Mouse (Mus musculus): ENCODE measurements at regions not wholly inside any gene's neighbourhood (a gene's known extent, or its start where the extent isn't known, plus 50 kb on each side); places are given as distances from the start of the nearest gene placed in this dataset.

GRCm38 (mm10) chr6:100435222-100435621 is 147.9 kb upstream of the Rybp start:
- Histone ChIP-seq H3K36me3 (ENCODE audit: insufficient read depth, low read length) (no peaks in the 10 kb centered on the region), H3K4me1 (ENCODE audit: insufficient read depth, low read length) (peaks cover 11% of the 10 kb centered on the region), H3K27me3 (ENCODE audit: insufficient read depth, low read length) (no peaks in the 10 kb centered on the region), H3K9me3 (ENCODE audit: low read length) (no peaks in the 10 kb centered on the region), H3K27ac (ENCODE audit: low read depth, low read length) (no peak overlapping the region), H3K4me2 (ENCODE audit: low read depth, low read length, poor library complexity, severe bottlenecking) (no peak overlapping the region), H3K4me3 (ENCODE audit: low read depth, low read length) (no peak overlapping the region), H3K9ac (replicated peaks; ENCODE audit: low read length, poor library complexity, severe bottlenecking) (no peak overlapping the region)
- DNase-seq (ENCODE audit: low spot score) (no peak), ATAC-seq (ENCODE audit: low FRiP score) (no peak)
- WGBS, result 64% methylated on average over 5 of the region's 5 CpGs
- TF ChIP-seq CTCF (IDR thresholded peaks at IDR 0.05), result no peak

GRCm38 (mm10) chr6:100433534-100433867 is 146.2 kb upstream of the Rybp start:
- Histone ChIP-seq H3K9me3 (ENCODE audit: low read length) (no peaks in the 10 kb centered on the region), H3K4me1 (ENCODE audit: insufficient read depth, low read length) (peaks cover 11% of the 10 kb centered on the region), H3K9ac (replicated peaks; ENCODE audit: low read length, poor library complexity, severe bottlenecking) (no peak overlapping the region), H3K27ac (ENCODE audit: low read depth, low read length) (no peak overlapping the region), H3K27me3 (ENCODE audit: insufficient read depth, low read length) (no peaks in the 10 kb centered on the region), H3K4me2 (ENCODE audit: low read depth, low read length, poor library complexity, severe bottlenecking) (no peak overlapping the region), H3K4me3 (ENCODE audit: low read depth, low read length) (no peak overlapping the region), H3K36me3 (ENCODE audit: insufficient read depth, low read length) (no peaks in the 10 kb centered on the region)
- WGBS, result 30% methylated on average over 9 of the region's 9 CpGs
- TF ChIP-seq CTCF (IDR thresholded peaks at IDR 0.05), result no peak
- ATAC-seq (ENCODE audit: low FRiP score) (no peak), DNase-seq (ENCODE audit: low spot score) (no peak)

GRCm38 (mm10) chr6:100432688-100433533 is 145.6 kb upstream of the Rybp start:
- peaks cover 8% of the 10 kb centered on the region; the same call in 1 of the 2 replicates for H3K4me1 ChIP-seq (ENCODE audit: insufficient read depth, low read length)
- no peak overlapping the region for H3K4me3 ChIP-seq (ENCODE audit: low read depth, low read length)
- ATAC-seq (ENCODE audit: low FRiP score), result no peak
- H3K36me3 ChIP-seq (ENCODE audit: insufficient read depth, low read length), result no peaks in the 10 kb centered on the region
- no peak for DNase-seq (ENCODE audit: low spot score)
- no peak overlapping the region for H3K4me2 ChIP-seq (ENCODE audit: low read depth, low read length, poor library complexity, severe bottlenecking)
- no peak for TF ChIP-seq CTCF (IDR thresholded peaks at IDR 0.05)
- H3K9ac ChIP-seq (replicated peaks; ENCODE audit: low read length, poor library complexity, severe bottlenecking), result no peak overlapping the region
- no peak overlapping the region for H3K27ac ChIP-seq (ENCODE audit: low read depth, low read length)
- 26% methylated on average over 17 of the region's 17 CpGs for WGBS
- no peaks in the 10 kb centered on the region for H3K9me3 ChIP-seq (ENCODE audit: low read length)
- no peaks in the 10 kb centered on the region for H3K27me3 ChIP-seq (ENCODE audit: insufficient read depth, low read length)

GRCm38 (mm10) chr6:100430286-100430685 is 143.0 kb upstream of the Rybp start:
- H3K36me3 ChIP-seq (ENCODE audit: insufficient read depth, low read length), result no peaks in the 10 kb centered on the region
- WGBS, result 70% methylated on average over 4 of the region's 4 CpGs
- H3K4me1 ChIP-seq (ENCODE audit: insufficient read depth, low read length), result peaks cover 8% of the 10 kb centered on the region; the same call in 1 of the 2 replicates

GRCm38 (mm10) chr6:100429511-100429910 is 142.2 kb upstream of the Rybp start:
- WGBS, result 74% methylated on average over 6 of the region's 6 CpGs
- Histone ChIP-seq H3K36me3 (ENCODE audit: insufficient read depth, low read length) (no peaks in the 10 kb centered on the region), H3K27ac (ENCODE audit: low read depth, low read length) (no peak overlapping the region), H3K27me3 (ENCODE audit: insufficient read depth, low read length) (0 out of 2 replicates have a peak, but pooled peaks cover 4% of the 10 kb centered on the region), H3K9ac (replicated peaks; ENCODE audit: low read length, poor library complexity, severe bottlenecking) (no peak overlapping the region), H3K9me3 (ENCODE audit: low read length) (no peaks in the 10 kb centered on the region), H3K4me1 (ENCODE audit: insufficient read depth, low read length) (peaks cover 8% of the 10 kb centered on the region; the same call in 1 of the 2 replicates), H3K4me3 (ENCODE audit: low read depth, low read length) (no peak overlapping the region), H3K4me2 (ENCODE audit: low read depth, low read length, poor library complexity, severe bottlenecking) (no peak overlapping the region)
- DNase-seq (ENCODE audit: low spot score) (no peak), ATAC-seq (ENCODE audit: low FRiP score) (no peak)
- no peak for TF ChIP-seq CTCF (IDR thresholded peaks at IDR 0.05)

More at GRCm38 (mm10) chr6:100430286-100430685, 143.0 kb upstream of the Rybp start:
- Histone ChIP-seq H3K27ac (ENCODE audit: low read depth, low read length) (no peak overlapping the region), H3K9ac (replicated peaks; ENCODE audit: low read length, poor library complexity, severe bottlenecking) (no peak overlapping the region), H3K9me3 (ENCODE audit: low read length) (no peaks in the 10 kb centered on the region), H3K4me2 (ENCODE audit: low read depth, low read length, poor library complexity, severe bottlenecking) (no peak overlapping the region), H3K4me3 (ENCODE audit: low read depth, low read length) (no peak overlapping the region), H3K27me3 (ENCODE audit: insufficient read depth, low read length) (0 out of 2 replicates have a peak, but pooled peaks cover 4% of the 10 kb centered on the region)
- no peak for ATAC-seq (ENCODE audit: low FRiP score)
- DNase-seq (ENCODE audit: low spot score), result no peak
- no peak for TF ChIP-seq CTCF (IDR thresholded peaks at IDR 0.05)

- Histone ChIP-seq H3K4me2 (ENCODE audit: low read depth, low read length, poor library complexity, severe bottlenecking) (no peak overlapping the region), H3K27me3 (ENCODE audit: insufficient read depth, low read length) (0 out of 2 replicates have a peak, but pooled peaks cover 4% of the 10 kb centered on the region), H3K4me3 (ENCODE audit: low read depth, low read length) (no peak overlapping the region), H3K4me1 (ENCODE audit: insufficient read depth, low read length) (peaks cover 8% of the 10 kb centered on the region; the same call in 1 of the 2 replicates), H3K9me3 (ENCODE audit: low read length) (no peaks in the 10 kb centered on the region), H3K9ac (replicated peaks; ENCODE audit: low read length, poor library complexity, severe bottlenecking) (no peak overlapping the region), H3K36me3 (ENCODE audit: insufficient read depth, low read length) (no peaks in the 10 kb centered on the region), H3K27ac (ENCODE audit: low read depth, low read length) (no peak overlapping the region)
- DNase-seq (ENCODE audit: low spot score) (no peak), ATAC-seq (ENCODE audit: low FRiP score) (no peak)
- WGBS, result 92% methylated on average over 6 of the region's 6 CpGs
- no peak for TF ChIP-seq CTCF (IDR thresholded peaks at IDR 0.05)
Measured at GRCm38 (mm10) chr6:100428759-100429158, 141.5 kb upstream of the Rybp start.

Measured in midbrain, postnatal 0 days (tissue).